Mouse (Mus musculus) brain, embryonic 14.5 days (tissue): ENCODE measurements at regions not wholly inside any gene's neighbourhood (a gene's known extent, or its start where the extent isn't known, plus 50 kb on each side); places are given as distances from the start of the nearest gene placed in this dataset.

Experiments used
- DNase-seq: peaks from one replicate; pipeline ENCODE4 v3.0.0-alpha.2; 2011; ENCODE audit warnings: low read depth
- CTCF ChIP-seq: fragments of 200-500 bp; IDR thresholded peaks from 2 replicates; pipeline ENCODE4 v1.5.1; 2012; ENCODE audit warnings: inconsistent platforms, mild to moderate bottlenecking, moderate library complexity, borderline replicate concordance; ENCODE audit not compliant: insufficient read depth, insufficient read length; ENCODE audit errors: extremely low read depth
- POLR2A ChIP-seq: fragments of 200-500 bp; IDR thresholded peaks from 2 replicates; pipeline ENCODE4 v1.6.1; 2012; ENCODE audit warnings: mild to moderate bottlenecking, inconsistent platforms, borderline replicate concordance; ENCODE audit not compliant: poor library complexity, insufficient read depth, insufficient read length, severe bottlenecking; ENCODE audit errors: extremely low read depth

DNA sequence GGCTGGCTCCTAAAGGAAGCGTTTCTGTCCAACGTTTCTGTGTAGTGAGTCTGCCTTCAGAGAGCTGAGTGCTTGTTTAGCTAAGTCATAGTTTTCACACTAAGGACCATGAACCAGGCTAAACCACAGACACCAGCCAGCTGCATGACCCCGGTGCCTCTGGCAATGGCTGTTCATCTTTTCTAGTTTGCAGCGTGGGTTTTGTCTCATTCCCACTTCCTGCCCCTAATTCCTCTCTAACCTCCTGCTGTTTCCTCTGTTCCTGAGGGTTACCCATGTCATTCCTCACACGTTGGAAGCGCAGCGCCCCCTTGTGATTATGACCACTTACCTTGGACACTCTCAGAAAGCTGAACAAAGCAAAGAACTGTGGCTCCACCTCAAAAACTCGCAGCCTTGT lies 560.1 kb upstream of the Gm19410 start:
- peak; percentile 54 for DNase-seq
- TF ChIP-seq CTCF, result peak; percentile 34; the same call in 1 of the 2 replicates
- no peak for TF ChIP-seq POLR2A

DNA sequence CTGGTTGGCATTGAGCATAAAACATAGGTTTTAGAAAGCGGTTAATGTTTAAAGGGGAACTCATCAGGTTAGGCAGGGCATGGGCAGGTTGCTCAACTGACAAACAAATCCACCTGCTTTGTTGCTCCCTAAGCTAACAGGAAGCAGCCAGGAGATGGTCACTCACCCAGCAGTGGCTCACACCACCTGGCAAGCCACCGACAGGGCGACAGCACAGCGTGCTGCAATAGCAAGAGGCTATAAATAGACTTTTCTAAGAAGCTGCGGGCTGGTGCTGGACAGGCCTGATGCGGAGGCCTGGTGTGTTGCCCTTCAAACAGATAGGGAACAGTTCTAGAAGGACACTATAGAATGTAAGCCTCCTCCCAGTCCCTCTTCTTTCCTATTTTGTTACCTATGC lies 559.3 kb upstream of the Gm19410 start:
- DNase-seq, result no peak
- no peak for TF ChIP-seq CTCF
- no peak for TF ChIP-seq POLR2A

DNA sequence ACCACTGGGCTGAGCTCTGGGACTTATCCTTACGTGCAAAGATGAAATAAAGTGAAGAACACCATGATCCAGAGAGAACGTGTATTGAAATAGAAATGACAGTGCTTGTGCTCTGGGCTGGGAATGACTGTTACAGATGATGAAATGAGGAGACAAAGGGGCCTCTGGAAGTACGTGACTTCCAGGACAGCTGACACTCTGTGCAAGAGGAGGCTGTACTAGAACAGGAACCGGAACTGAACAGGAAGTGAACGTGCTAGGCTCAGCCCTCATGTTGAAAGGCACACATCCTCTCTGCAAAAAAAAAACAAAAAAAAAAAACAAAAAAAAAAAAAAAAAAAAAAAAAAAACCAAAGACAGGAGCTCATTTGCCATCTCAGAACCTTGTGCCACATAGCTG lies 557.2 kb upstream of the Gm19410 start:
- no peak for TF ChIP-seq CTCF

GRCm38 (mm10) chr8:35211506-35212452 lies 553.8 kb upstream of the Gm19410 start:
- TF ChIP-seq CTCF (no peak), POLR2A (no peak)
- no peak for DNase-seq

More for the DNA sequence above, 557.2 kb upstream of the Gm19410 start:
- no peak for DNase-seq

DNA sequence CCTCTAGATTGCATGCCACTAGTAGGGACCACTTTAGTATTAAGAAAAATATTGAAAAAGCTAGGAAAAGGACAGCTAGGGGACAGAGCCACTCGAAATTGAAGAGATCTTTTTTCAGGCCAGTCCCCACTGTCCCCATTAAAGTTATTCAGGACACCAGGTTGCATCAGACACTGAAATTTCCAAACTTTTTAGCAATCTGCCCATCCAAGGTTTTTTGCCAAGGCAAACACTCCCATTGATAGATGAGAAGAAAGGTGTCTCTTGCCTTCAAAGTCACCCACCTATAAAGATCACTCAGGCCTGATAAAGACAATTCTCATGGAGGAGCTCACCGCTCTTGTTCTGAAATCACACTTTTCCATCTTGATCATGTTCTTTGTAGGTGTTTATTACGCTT lies 552.1 kb upstream of the Gm19410 start:
- DNase-seq, result no peak
- TF ChIP-seq CTCF (no peak), POLR2A (no peak)

- TF ChIP-seq POLR2A (no peak), CTCF (no peak)
- DNase-seq, result no peak
Measured at GRCm38 (mm10) chr8:35217604-35218003, 548.0 kb upstream of the Gm19410 start.

DNA sequence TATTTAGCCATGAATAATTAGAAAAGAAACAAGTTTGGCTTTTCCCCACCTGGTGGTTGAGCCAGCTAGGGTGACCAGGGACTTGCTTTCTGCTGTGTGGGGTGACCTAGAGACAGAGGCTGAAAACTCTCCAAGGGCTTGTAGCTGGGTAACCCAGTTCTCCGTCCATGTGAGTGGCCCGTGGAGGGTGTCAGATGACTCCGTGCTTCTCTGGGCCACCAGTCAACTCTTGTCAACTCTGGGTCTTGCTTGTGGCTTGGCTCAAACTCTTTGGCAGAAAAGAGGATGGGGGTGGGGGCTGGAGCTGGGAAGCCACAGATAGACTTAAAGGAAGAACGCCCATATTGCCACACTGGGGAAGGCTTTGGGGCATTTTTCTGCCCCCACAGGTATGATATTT lies 547.3 kb upstream of the Gm19410 start:
- no peak for DNase-seq
- TF ChIP-seq CTCF (no peak), POLR2A (no peak)

DNA sequence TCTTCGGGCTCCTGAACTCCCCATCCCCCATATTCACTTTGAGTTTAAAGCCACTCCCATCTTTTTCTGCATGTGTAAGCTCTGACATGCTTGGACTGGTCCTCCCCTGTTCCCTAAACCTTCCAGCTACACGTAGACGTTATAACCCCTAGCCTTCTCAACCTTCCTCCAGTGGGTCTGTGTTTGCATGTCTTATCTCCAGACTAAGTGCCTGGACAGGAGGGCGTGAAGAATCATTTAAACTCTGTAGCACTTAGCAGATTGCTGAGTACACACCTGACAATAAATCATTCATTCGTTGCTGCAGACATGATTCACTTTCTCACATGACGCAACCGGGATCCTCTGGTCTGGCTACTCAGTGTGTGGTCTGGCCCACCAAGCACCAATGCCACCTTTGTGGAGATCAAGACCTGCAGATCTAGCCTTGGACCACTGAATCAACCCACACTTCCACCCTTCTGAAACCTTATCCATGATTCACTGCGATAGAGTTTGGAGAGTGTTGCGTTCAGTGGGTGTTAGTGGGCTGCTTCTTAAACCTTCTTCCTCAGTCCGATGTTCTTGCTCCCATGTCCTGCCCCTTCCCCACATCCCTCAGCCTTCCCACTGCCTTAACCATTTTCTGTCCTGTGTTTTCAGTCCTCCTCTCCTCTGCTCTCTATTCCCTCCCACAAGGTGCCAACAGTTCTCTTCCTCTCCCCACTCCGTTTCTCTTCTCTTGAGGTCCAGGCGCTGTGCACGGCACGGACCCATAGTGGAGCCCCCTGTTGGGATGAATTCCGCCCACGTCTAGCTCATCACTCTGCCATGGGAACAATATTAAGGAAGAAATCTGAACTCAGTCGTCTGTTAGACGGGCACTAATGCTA lies 541.3 kb upstream of the Gm19410 start:
- DNase-seq, result no peak
- TF ChIP-seq POLR2A, result no peak
- no peak for TF ChIP-seq CTCF

GRCm38 (mm10) chr8:35224925-35225244 lies 540.7 kb upstream of the Gm19410 start:
- DNase-seq, result no peak
- TF ChIP-seq CTCF, result no peak
- TF ChIP-seq POLR2A, result no peak

- TF ChIP-seq POLR2A, result no peak
- no peak for TF ChIP-seq CTCF
- DNase-seq, result no peak
Measured at GRCm38 (mm10) chr8:35227079-35227478, 538.5 kb upstream of the Gm19410 start.

DNA sequence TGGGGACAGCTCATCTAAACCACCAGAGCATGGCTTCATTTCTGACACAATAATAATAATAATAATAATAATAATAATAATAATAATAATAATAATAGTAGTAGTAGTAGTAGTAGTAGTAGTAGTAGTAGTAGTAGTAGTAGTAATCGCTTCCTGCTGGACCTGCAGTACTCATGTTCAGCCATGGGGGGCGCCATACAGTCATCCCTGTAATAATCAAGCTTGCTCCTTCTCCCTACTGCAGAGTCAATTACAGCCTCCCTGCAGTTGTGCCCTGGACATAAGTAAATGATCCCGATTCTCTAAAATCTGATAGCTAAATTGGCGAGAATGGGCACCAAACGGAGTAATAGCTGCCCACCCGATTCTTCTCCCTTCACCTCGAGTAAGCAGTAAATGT lies 537.1 kb upstream of the Gm19410 start:
- no peak for DNase-seq

More for the DNA sequence above, 537.1 kb upstream of the Gm19410 start:
- TF ChIP-seq POLR2A (no peak), CTCF (peak; percentile 42; the same call in 1 of the 2 replicates)
